Mouse (Mus musculus): Measurements from ENCODE around the gene Tmem178b. TPM values are rescaled to one million over a fixed set of nuclear protein-coding genes. Genes with fewer than 3 reads are reported as not detected.

The Tmem178b gene
- polyA plus RNA-seq, 1 experiment from 2014 or later: not detected

DNA sequence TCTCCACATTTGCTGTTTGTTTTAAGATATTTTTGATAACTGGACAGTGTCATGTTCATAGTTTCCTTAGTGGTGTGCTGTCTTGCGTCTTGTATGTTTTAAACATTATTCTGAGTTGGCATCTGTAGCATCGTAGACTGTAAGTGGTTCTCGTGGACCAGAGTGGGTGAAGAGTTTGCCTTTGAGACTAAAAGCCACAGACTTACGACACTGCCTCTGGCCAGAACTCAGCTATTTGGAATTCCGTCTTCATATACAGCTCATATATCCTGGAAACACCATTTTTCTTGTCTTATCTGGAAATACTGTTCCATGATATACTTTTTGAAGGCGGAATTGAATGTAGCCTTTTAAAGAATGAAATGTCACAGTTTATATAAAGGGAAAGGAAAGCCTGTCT is 260.4 kb downstream of the Tmem178b start:
- H3K4me3 ChIP-seq (ENCODE audit: low read depth, low read length): no peak overlapping the region
- no peaks in the 10 kb centered on the region for H3K27me3 ChIP-seq (ENCODE audit: insufficient read depth, low read length)
- H3K27ac ChIP-seq (ENCODE audit: low read depth): no peak overlapping the region
- WGBS (ENCODE audit: insufficient replicate concordance): 75% methylated on average over 6 of the region's 6 CpGs
- H3K9me3 ChIP-seq (ENCODE audit: low read length): no peaks in the 10 kb centered on the region
- H3K9ac ChIP-seq (replicated peaks): no peak overlapping the region
- H3K36me3 ChIP-seq (replicated peaks; ENCODE audit: insufficient read depth, low read length): no peaks in the 10 kb centered on the region
- TF ChIP-seq EP300 (IDR thresholded peaks at IDR 0.05; ENCODE audit: low read depth) (no peak), CTCF (IDR thresholded peaks at IDR 0.05; ENCODE audit: low read depth) (no peak)
- ATAC-seq: no peak
- no peak overlapping the region for H3K4me2 ChIP-seq (ENCODE audit: low read depth, low read length)
- DNase-seq: no peak
- no peaks in the 10 kb centered on the region for H3K4me1 ChIP-seq (ENCODE audit: insufficient read depth)

DNA sequence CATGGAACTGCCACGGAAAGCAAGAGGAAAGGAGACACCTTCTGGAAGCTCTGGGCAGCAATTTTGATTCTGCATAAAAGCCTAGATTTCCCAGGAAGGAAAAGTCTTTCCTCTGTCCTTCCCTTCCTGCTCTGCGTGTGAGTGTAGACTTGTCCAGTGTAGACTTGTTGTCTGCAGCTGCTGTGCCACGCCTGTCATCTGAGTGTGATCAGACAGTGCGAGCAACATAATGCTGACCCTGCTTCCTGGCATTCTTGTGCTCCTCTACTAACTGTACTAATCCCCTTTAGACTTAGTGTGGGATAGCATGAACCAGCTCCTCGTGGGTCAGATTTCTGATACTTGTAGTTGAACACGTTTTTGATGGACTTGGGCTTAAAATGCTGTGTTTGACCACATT is 262.6 kb downstream of the Tmem178b start:
- Histone ChIP-seq H3K4me1 (ENCODE audit: insufficient read depth) (no peaks in the 10 kb centered on the region), H3K9me3 (ENCODE audit: low read length) (no peaks in the 10 kb centered on the region), H3K4me2 (ENCODE audit: low read depth, low read length) (no peak overlapping the region), H3K9ac (replicated peaks) (no peak overlapping the region), H3K27me3 (ENCODE audit: insufficient read depth, low read length) (no peaks in the 10 kb centered on the region), H3K36me3 (replicated peaks; ENCODE audit: insufficient read depth, low read length) (no peaks in the 10 kb centered on the region), H3K27ac (ENCODE audit: low read depth) (no peak overlapping the region), H3K4me3 (ENCODE audit: low read depth, low read length) (no peak overlapping the region)
- TF ChIP-seq EP300 (IDR thresholded peaks at IDR 0.05; ENCODE audit: low read depth) (no peak), CTCF (IDR thresholded peaks at IDR 0.05; ENCODE audit: low read depth) (no peak)
- 64% methylated on average over 6 of the region's 6 CpGs for WGBS (ENCODE audit: insufficient replicate concordance)
- no peak for DNase-seq
- no peak for ATAC-seq

DNA sequence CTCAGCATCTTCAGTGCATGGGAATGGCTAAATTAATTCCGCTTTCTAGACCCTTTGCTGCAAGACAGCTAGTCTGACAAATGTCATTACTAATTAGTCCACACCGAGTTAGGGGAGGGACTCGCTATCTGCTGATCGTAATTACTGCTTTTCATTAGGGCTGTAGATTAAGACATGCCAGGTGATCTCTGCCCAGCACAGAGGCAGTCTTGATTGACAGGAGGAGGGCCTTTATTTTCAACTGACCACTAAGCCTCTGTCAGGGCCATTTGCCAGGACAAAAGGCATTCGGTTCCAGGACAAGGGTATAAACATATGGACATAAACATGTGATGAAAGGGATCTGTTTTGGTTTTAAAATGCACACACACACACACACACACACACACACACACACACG is 264.3 kb downstream of the Tmem178b start:
- TF ChIP-seq EP300 (IDR thresholded peaks at IDR 0.05; ENCODE audit: low read depth) (no peak), CTCF (IDR thresholded peaks at IDR 0.05; ENCODE audit: low read depth) (no peak)
- no peak for ATAC-seq

DNA sequence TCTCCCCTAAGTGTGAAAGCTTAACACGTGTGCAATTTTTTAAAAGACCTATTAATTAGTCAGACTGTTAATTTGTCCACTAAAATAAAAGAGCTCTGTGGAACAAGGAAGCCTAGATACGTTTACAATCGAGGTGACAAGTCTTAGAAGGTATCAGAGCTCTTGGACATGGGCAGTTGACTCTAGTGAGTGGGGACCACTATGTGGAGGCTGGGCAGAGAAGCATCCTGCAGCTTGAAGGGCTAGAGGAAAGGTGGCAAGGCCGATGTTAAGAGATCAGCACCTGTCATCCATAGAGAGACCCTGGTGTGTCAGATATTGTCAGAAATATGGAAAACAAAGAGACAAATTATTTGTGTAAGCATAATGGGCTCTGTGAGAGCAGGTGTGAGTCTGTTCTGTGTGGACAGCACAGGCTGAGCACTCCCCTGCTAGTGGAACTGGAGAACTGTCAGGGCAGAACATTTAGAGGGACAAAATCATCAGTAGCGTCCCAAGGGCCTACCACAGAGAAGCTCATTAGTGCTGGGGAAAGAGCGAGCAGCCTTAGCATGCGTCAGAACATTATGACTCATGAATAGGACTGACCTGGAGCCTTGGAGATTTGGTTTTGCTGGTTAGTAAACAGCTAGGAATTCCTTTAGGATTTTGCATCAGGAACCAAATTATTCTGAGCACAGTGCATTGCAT is 264.9 kb downstream of the Tmem178b start:
- no peak for TF ChIP-seq CTCF (IDR thresholded peaks at IDR 0.05; ENCODE audit: low read depth)
- no peak for TF ChIP-seq EP300 (IDR thresholded peaks at IDR 0.05; ENCODE audit: low read depth)
- Histone ChIP-seq H3K27ac (ENCODE audit: low read depth) (no peak overlapping the region), H3K4me3 (ENCODE audit: low read depth, low read length) (no peak overlapping the region), H3K36me3 (replicated peaks; ENCODE audit: insufficient read depth, low read length) (no peaks in the 10 kb centered on the region), H3K4me2 (ENCODE audit: low read depth, low read length) (no peak overlapping the region), H3K9ac (replicated peaks) (no peak overlapping the region), H3K4me1 (ENCODE audit: insufficient read depth) (no peaks in the 10 kb centered on the region), H3K27me3 (ENCODE audit: insufficient read depth, low read length) (no peaks in the 10 kb centered on the region), H3K9me3 (ENCODE audit: low read length) (no peaks in the 10 kb centered on the region)
- 75% methylated on average over 7 of the region's 7 CpGs for WGBS (ENCODE audit: insufficient replicate concordance)
- DNase-seq (no peak), ATAC-seq (no peak)

More for the DNA sequence above, 264.3 kb downstream of the Tmem178b start:
- H3K27me3 ChIP-seq (ENCODE audit: insufficient read depth, low read length): no peaks in the 10 kb centered on the region
- no peak overlapping the region for H3K9ac ChIP-seq (replicated peaks)
- H3K9me3 ChIP-seq (ENCODE audit: low read length): no peaks in the 10 kb centered on the region
- H3K4me2 ChIP-seq (ENCODE audit: low read depth, low read length): no peak overlapping the region
- H3K4me1 ChIP-seq (ENCODE audit: insufficient read depth): no peaks in the 10 kb centered on the region
- DNase-seq: no peak
- no peak overlapping the region for H3K4me3 ChIP-seq (ENCODE audit: low read depth, low read length)
- no peaks in the 10 kb centered on the region for H3K36me3 ChIP-seq (replicated peaks; ENCODE audit: insufficient read depth, low read length)
- WGBS (ENCODE audit: insufficient replicate concordance): 68% methylated on average over 6 of the region's 6 CpGs
- H3K27ac ChIP-seq (ENCODE audit: low read depth): no peak overlapping the region

DNA sequence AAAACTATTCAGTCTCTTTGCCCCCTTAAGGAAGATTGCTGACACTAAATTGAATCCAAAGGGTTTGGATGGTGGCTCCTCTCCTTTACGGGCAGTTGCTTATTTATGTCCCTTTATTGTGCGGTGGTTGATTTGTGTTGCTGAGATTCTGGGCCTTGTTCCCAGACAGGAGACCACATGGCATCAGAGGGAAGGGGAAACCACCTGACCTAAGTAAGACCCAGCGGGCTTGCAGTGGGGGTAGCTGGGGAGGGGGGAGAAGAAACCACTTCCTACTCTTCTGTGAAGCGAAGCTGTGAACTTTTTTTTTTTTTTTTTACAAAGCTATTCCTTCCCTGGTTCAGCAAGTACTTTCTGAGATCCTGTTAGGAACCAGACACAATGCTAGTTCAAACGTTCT is 269.5 kb downstream of the Tmem178b start:
- H3K4me3 ChIP-seq (ENCODE audit: low read depth, low read length): no peak overlapping the region
- WGBS (ENCODE audit: insufficient replicate concordance): 22% methylated on average over 5 of the region's 5 CpGs
- DNase-seq (no peak), ATAC-seq (no peak)
- H3K4me2 ChIP-seq (ENCODE audit: low read depth, low read length): no peak overlapping the region
- no peaks in the 10 kb centered on the region for H3K9me3 ChIP-seq (ENCODE audit: low read length)
- no peak overlapping the region for H3K27ac ChIP-seq (ENCODE audit: low read depth)
- H3K27me3 ChIP-seq (ENCODE audit: insufficient read depth, low read length): no peaks in the 10 kb centered on the region
- no peaks in the 10 kb centered on the region for H3K36me3 ChIP-seq (replicated peaks; ENCODE audit: insufficient read depth, low read length)
- no peak overlapping the region for H3K9ac ChIP-seq (replicated peaks)
- TF ChIP-seq CTCF (IDR thresholded peaks at IDR 0.05; ENCODE audit: low read depth) (no peak), EP300 (IDR thresholded peaks at IDR 0.05; ENCODE audit: low read depth) (no peak)
- no peaks in the 10 kb centered on the region for H3K4me1 ChIP-seq (ENCODE audit: insufficient read depth)

DNA sequence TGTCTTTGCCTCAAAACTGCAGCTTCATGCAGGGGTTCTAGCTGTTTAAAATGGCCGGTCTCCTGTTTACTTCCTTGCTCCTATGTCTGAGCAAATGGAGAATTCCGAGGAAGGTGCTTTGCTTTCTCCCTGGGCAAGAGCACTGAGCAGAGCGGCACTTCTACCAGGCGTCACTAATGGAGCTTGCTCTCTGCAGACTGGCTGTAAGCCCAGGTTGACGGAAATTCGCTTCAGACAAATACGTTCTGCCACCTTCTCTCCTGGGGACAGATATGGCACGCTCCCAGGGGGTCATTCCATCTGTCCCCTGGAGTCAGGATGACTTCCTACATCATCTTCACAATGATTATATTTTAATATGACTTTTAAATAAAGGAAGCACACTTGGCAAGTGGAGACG is 271.3 kb downstream of the Tmem178b start:
- TF ChIP-seq EP300 (IDR thresholded peaks at IDR 0.05; ENCODE audit: low read depth) (no peak), CTCF (IDR thresholded peaks at IDR 0.05; ENCODE audit: low read depth) (no peak)
- WGBS (ENCODE audit: insufficient replicate concordance): 55% methylated on average over 9 of the region's 9 CpGs
- ATAC-seq (no peak), DNase-seq (no peak)
- H3K27me3 ChIP-seq (ENCODE audit: insufficient read depth, low read length): no peaks in the 10 kb centered on the region
- no peak overlapping the region for H3K9ac ChIP-seq (replicated peaks)
- H3K4me3 ChIP-seq (ENCODE audit: low read depth, low read length): no peak overlapping the region
- H3K9me3 ChIP-seq (ENCODE audit: low read length): no peaks in the 10 kb centered on the region
- no peaks in the 10 kb centered on the region for H3K4me1 ChIP-seq (ENCODE audit: insufficient read depth)
- H3K4me2 ChIP-seq (ENCODE audit: low read depth, low read length): no peak overlapping the region
- H3K36me3 ChIP-seq (replicated peaks; ENCODE audit: insufficient read depth, low read length): no peaks in the 10 kb centered on the region
- no peak overlapping the region for H3K27ac ChIP-seq (ENCODE audit: low read depth)
